Mouse (Mus musculus) kidney, adult 10 weeks (tissue): ENCODE data around the gene Pomgnt2. TPM values are rescaled to one million over a fixed set of nuclear protein-coding genes. Genes with fewer than 3 reads are reported as not detected.

ENCODE experiments used
- polyA plus RNA-seq: library from polyadenylated mRNA; stranded (reverse); fragments of 350-450 nt; fragmentation: Illumina TruSeq; extraction: RNeasy Lipid Tissue Mini Kit (QIAGEN cat#74804); gene quantifications from one replicate; pipeline ENCODE4 v1.2.3, GENCODE M21; 2014; ENCODE audit warnings: low read depth, low replicate concordance

Pomgnt2 gene
- 0.61 TPM for polyA plus RNA-seq

GRCm38 (mm10) chr9:121997010-121997409 is at the start of gene Pomgnt2:
Pomgnt2 (minus strand) TSS chr9:121997110.

GRCm38 (mm10) chr9:121950418-121951113 is 46.3 kb downstream of the Pomgnt2 start, which contains the start of gene Fam198a:
Fam198a (plus strand) TSS chr9:121950988.

Other genes starting within 250 kb of the Pomgnt2 start
- gene Zfp651, start 237.8 kb downstream of the Pomgnt2 start, polyA plus RNA-seq, result 0.08 TPM
- not detected for gene Klhl40, start 219.5 kb downstream of the Pomgnt2 start, polyA plus RNA-seq
- not detected for gene Hhatl, start 204.6 kb downstream of the Pomgnt2 start, polyA plus RNA-seq
- not detected for gene Ccdc13, start 157.6 kb downstream of the Pomgnt2 start, polyA plus RNA-seq
- 76.6 TPM for gene Higd1a, start 138.7 kb downstream of the Pomgnt2 start, polyA plus RNA-seq
- 0.32 TPM for gene Ackr2, start 98.8 kb downstream of the Pomgnt2 start, polyA plus RNA-seq
- not detected for gene Cyp8b1, start 80.8 kb downstream of the Pomgnt2 start, polyA plus RNA-seq
- gene Fam198a, start 46.1 kb downstream of the Pomgnt2 start, polyA plus RNA-seq, result 0.12 TPM
- gene Snrk, start 120.2 kb upstream of the Pomgnt2 start, polyA plus RNA-seq, result 71.1 TPM